10 mouse cellular contexts compared by ENCODE assay signal in genomic region chr10:128938457-128938856, GRCm38 (mm10). TPM values are rescaled to one million over a fixed set of nuclear protein-coding genes. Genes with fewer than 3 reads are reported as not detected.
DNase-seq lines count a peak whose midpoint lies in the region; ATAC-seq and TF ChIP-seq lines count a peak whose summit lies in the region.
"Had no signal": no experiment of that assay in that cellular context is flagged by ENCODE, and none has a peak within 500 bp of the region (broad histone marks: within the 10 kb centered on the region; RNA-seq: fewer than 3 reads in every experiment).

No protein-coding gene starts in this region.

- H3K9ac ChIP-seq in hindbrain, postnatal 0 days (replicated peaks; ENCODE audit: low read length) = no peak overlapping the region
- no peak overlapping the region for H3K9ac ChIP-seq in hindbrain, embryonic 12.5 days
- H3K9ac ChIP-seq in neural tube, embryonic 15.5 days (replicated peaks) = no peak overlapping the region
- H3K9ac ChIP-seq in forebrain, embryonic 16.5 days (replicated peaks; ENCODE audit: low read depth, low read length) = no peak overlapping the region

- 0 out of 2 replicates have a peak overlapping the region, but pooled peaks have one; percentile 2 for H3K4me2 ChIP-seq in hindbrain, postnatal 0 days (ENCODE audit: low read depth, low read length)
- no peak overlapping the region for H3K4me2 ChIP-seq in hindbrain, embryonic 12.5 days (replicated peaks)
- H3K4me2 ChIP-seq in neural tube, embryonic 15.5 days = no peak overlapping the region
- no peak overlapping the region for H3K4me2 ChIP-seq in forebrain, embryonic 16.5 days (ENCODE audit: low read length)

- no peaks in the 10 kb centered on the region for H3K27me3 ChIP-seq in hindbrain, postnatal 0 days (ENCODE audit: insufficient read depth, low read length)
- H3K27me3 ChIP-seq in hindbrain, embryonic 12.5 days = peaks cover 32% of the 10 kb centered on the region
- peaks cover 28% of the 10 kb centered on the region for H3K27me3 ChIP-seq in neural tube, embryonic 15.5 days (replicated peaks)
- H3K27me3 ChIP-seq in forebrain, embryonic 16.5 days (replicated peaks; ENCODE audit: control insufficient read depth, insufficient read depth, low read length) = peaks cover 25% of the 10 kb centered on the region

- no peaks in the 10 kb centered on the region for H3K9me3 ChIP-seq in hindbrain, postnatal 0 days (ENCODE audit: low read length)
- H3K9me3 ChIP-seq in hindbrain, embryonic 12.5 days (replicated peaks) = no peaks in the 10 kb centered on the region
- no peaks in the 10 kb centered on the region for H3K9me3 ChIP-seq in neural tube, embryonic 15.5 days (replicated peaks)
- H3K9me3 ChIP-seq in forebrain, embryonic 16.5 days (ENCODE audit: control insufficient read depth, low read length) = no peaks in the 10 kb centered on the region

- H3K36me3 ChIP-seq in hindbrain, postnatal 0 days (ENCODE audit: insufficient read depth, low read length) = no peaks in the 10 kb centered on the region
- no peaks in the 10 kb centered on the region for H3K36me3 ChIP-seq in hindbrain, embryonic 12.5 days
- H3K36me3 ChIP-seq in neural tube, embryonic 15.5 days = no peaks in the 10 kb centered on the region
- H3K36me3 ChIP-seq in forebrain, embryonic 16.5 days (ENCODE audit: control insufficient read depth, insufficient read depth) = no peaks in the 10 kb centered on the region

- WGBS in hindbrain, postnatal 0 days = 43% methylated on average over 9 of the region's 9 CpGs
- WGBS in hindbrain, embryonic 12.5 days = 83% methylated on average over 9 of the region's 9 CpGs
- WGBS in large intestine, adult 2 months = 29% methylated on average over 9 of the region's 9 CpGs
- whole genome bisulfite sequencing in neural tube, embryonic 15.5 days = 79% methylated on average over 9 of the region's 9 CpGs
- WGBS in forebrain, embryonic 16.5 days = 75% methylated on average over 9 of the region's 9 CpGs

- H3K4me3 ChIP-seq in hindbrain, postnatal 0 days (ENCODE audit: low read length) = no peak overlapping the region
- H3K4me3 ChIP-seq in hindbrain, embryonic 12.5 days = no peak overlapping the region
- no peak overlapping the region for H3K4me3 ChIP-seq in neural tube, embryonic 15.5 days (replicated peaks)
- H3K4me3 ChIP-seq in forebrain, embryonic 16.5 days (replicated peaks; ENCODE audit: low read length) = no peak overlapping the region
- H3K4me3 ChIP-seq: layer of hippocampus, adult 2 months had no signal

- H3K4me1 ChIP-seq in hindbrain, postnatal 0 days (ENCODE audit: insufficient read depth, low read length) = peaks cover 14% of the 10 kb centered on the region
- H3K4me1 ChIP-seq in hindbrain, embryonic 12.5 days = peaks cover 10% of the 10 kb centered on the region
- peaks cover 13% of the 10 kb centered on the region for H3K4me1 ChIP-seq in neural tube, embryonic 15.5 days
- H3K4me1 ChIP-seq in forebrain, embryonic 16.5 days (replicated peaks; ENCODE audit: control insufficient read depth, insufficient read depth, low read length) = peaks cover 9% of the 10 kb centered on the region

- TF ChIP-seq CTCF in hindbrain, postnatal 0 days (IDR thresholded peaks at IDR 0.05; ENCODE audit: low read depth) = no peak

- H3K27ac ChIP-seq in hindbrain, postnatal 0 days = peak overlapping the region; percentile 56; the same call in 1 of the 2 replicates
- no peak overlapping the region for H3K27ac ChIP-seq in hindbrain, embryonic 12.5 days
- H3K27ac ChIP-seq in neural tube, embryonic 15.5 days (replicated peaks) = no peak overlapping the region
- H3K27ac ChIP-seq in forebrain, embryonic 16.5 days (ENCODE audit: low read length) = no peak overlapping the region
- H3K27ac ChIP-seq: layer of hippocampus, adult 2 months had no signal

- peak; percentile 71 for ATAC-seq in hindbrain, postnatal 0 days
- no peak for ATAC-seq in hindbrain, embryonic 12.5 days (ENCODE audit: low FRiP score)
- ATAC-seq in neural tube, embryonic 15.5 days (ENCODE audit: low FRiP score) = no peak
- no peak for ATAC-seq in forebrain, embryonic 16.5 days

- DNase-seq in hindbrain, postnatal 0 days (ENCODE audit: low spot score) = peak; percentile 83
- peak; percentile 71 for DNase-seq in adrenal gland, postnatal 25 days
- peak; percentile 90 to 92 for DNase-seq in gastrocnemius, adult 8-10 months (ENCODE audit: low spot score in 2 of 2)
- DNase-seq in large intestine, adult 2 months (ENCODE audit: low read depth, low spot score) = peak; percentile 87
- DNase-seq in ovary, adult 18-20 months (ENCODE audit: low spot score) = no peak

RNA-seq across cellular contexts. Expression of gene Itga7, which starts 4.8 kb away (rescaled TPM):
- total RNA-seq in hindbrain, postnatal 0 days (2014; rRNA removed) = 29.0 and 30.6 TPM in 2 replicates
- polyA plus RNA-seq in hindbrain, postnatal 0 days (2015; fragmentation: Nextera tagmentation; extraction: Ambion mirVana) = 15.1 and 16.9 TPM in 2 replicates
- polyA plus RNA-seq in hindbrain, embryonic 12.5 days (2016; fragmentation: Nextera tagmentation; extraction: Ambion mirVana) = 3.6 and 4.4 TPM in 2 replicates
- 9.6 and 10.2 TPM in 2 replicates for total RNA-seq in adrenal gland, postnatal 25 days (2021)
- total RNA-seq in gastrocnemius, adult 8-10 months (2022) = 10 to 100 TPM; 63.3 to 69.0 (median 65.3) TPM
- 12.6 and 12.9 TPM in 2 replicates for polyA plus RNA-seq in large intestine, adult 2 months (2012; rRNA removed)
- 7.2 and 8.8 TPM in 2 replicates for polyA plus RNA-seq in neural tube, embryonic 15.5 days (2015; fragmentation: Nextera tagmentation; extraction: Ambion mirVana)
- 3.1 and 3.4 TPM in 2 replicates for polyA plus RNA-seq in forebrain, embryonic 16.5 days (2015; fragmentation: Nextera tagmentation; extraction: Ambion mirVana)
- total RNA-seq: common myeloid progenitor, adult 5-6 weeks had no signal

RNA-seq across cellular contexts. Expression of gene Bloc1s1, which starts 14.6 kb away (rescaled TPM):
- total RNA-seq in hindbrain, postnatal 0 days (2014; rRNA removed) = 70.9 and 97.6 TPM in 2 replicates
- 292 and 298 TPM in 2 replicates for polyA plus RNA-seq in hindbrain, postnatal 0 days (2015; fragmentation: Nextera tagmentation; extraction: Ambion mirVana)
- 210 and 235 TPM in 2 replicates for polyA plus RNA-seq in hindbrain, embryonic 12.5 days (2016; fragmentation: Nextera tagmentation; extraction: Ambion mirVana)
- 189 and 195 TPM in 2 replicates for total RNA-seq in adrenal gland, postnatal 25 days (2021)
- total RNA-seq in gastrocnemius, adult 8-10 months (2022) = 100 to 1,000 TPM; 119 to 153 (median 140) TPM
- polyA plus RNA-seq in large intestine, adult 2 months (2012; rRNA removed) = 126 and 147 TPM in 2 replicates
- polyA plus RNA-seq in neural tube, embryonic 15.5 days (2015; fragmentation: Nextera tagmentation; extraction: Ambion mirVana) = 248 and 265 TPM in 2 replicates
- polyA plus RNA-seq in forebrain, embryonic 16.5 days (2015; fragmentation: Nextera tagmentation; extraction: Ambion mirVana) = 203 and 221 TPM in 2 replicates

RNA-seq across cellular contexts. Expression of gene Rdh5, which starts 15.8 kb away (rescaled TPM):
- 22.6 and 24.8 TPM in 2 replicates for total RNA-seq in hindbrain, postnatal 0 days (2014; rRNA removed)
- polyA plus RNA-seq in hindbrain, postnatal 0 days (2015; fragmentation: Nextera tagmentation; extraction: Ambion mirVana) = 21.0 and 29.2 TPM in 2 replicates
- polyA plus RNA-seq in hindbrain, embryonic 12.5 days (2016; fragmentation: Nextera tagmentation; extraction: Ambion mirVana) = 11.3 and 15.7 TPM in 2 replicates
- total RNA-seq in adrenal gland, postnatal 25 days (2021) = 7.7 and 15.9 TPM in 2 replicates
- 1 to 10 TPM; 3.1 to 4.2 (median 3.7) TPM for total RNA-seq in gastrocnemius, adult 8-10 months (2022)
- polyA plus RNA-seq in large intestine, adult 2 months (2012; rRNA removed) = 19.0 and 19.3 TPM in 2 replicates
- 15.7 and 19.8 TPM in 2 replicates for polyA plus RNA-seq in neural tube, embryonic 15.5 days (2015; fragmentation: Nextera tagmentation; extraction: Ambion mirVana)
- 8.6 and 12.3 TPM in 2 replicates for polyA plus RNA-seq in forebrain, embryonic 16.5 days (2015; fragmentation: Nextera tagmentation; extraction: Ambion mirVana)

RNA-seq across cellular contexts. Expression of gene Mettl7b, which starts 22.3 kb away (rescaled TPM):
- total RNA-seq in hindbrain, postnatal 0 days (2014; rRNA removed) = not detected in 2 replicates
- not detected in 2 replicates for polyA plus RNA-seq in hindbrain, postnatal 0 days (2015; fragmentation: Nextera tagmentation; extraction: Ambion mirVana)
- not detected in 2 replicates for polyA plus RNA-seq in hindbrain, embryonic 12.5 days (2016; fragmentation: Nextera tagmentation; extraction: Ambion mirVana)
- 5.7 TPM in 1 of 2 replicates, not detected in the other for total RNA-seq in adrenal gland, postnatal 25 days (2021)
- total RNA-seq in gastrocnemius, adult 8-10 months (2022) = under 1 TPM in 1 of 4 experiments, not detected in 3; 0.32 TPM
- polyA plus RNA-seq in large intestine, adult 2 months (2012; rRNA removed) = 34.5 and 82.9 TPM in 2 replicates
- 0.19 TPM in 1 of 2 replicates, not detected in the other for polyA plus RNA-seq in neural tube, embryonic 15.5 days (2015; fragmentation: Nextera tagmentation; extraction: Ambion mirVana)
- polyA plus RNA-seq in forebrain, embryonic 16.5 days (2015; fragmentation: Nextera tagmentation; extraction: Ambion mirVana) = not detected in 2 replicates
- total RNA-seq: common myeloid progenitor, adult 5-6 weeks; layer of hippocampus, adult 2 months had no signal

RNA-seq across cellular contexts. Expression of gene Cd63, which starts 37.7 kb away (rescaled TPM):
- 35.2 and 40.9 TPM in 2 replicates for total RNA-seq in hindbrain, postnatal 0 days (2014; rRNA removed)
- 417 and 436 TPM in 2 replicates for polyA plus RNA-seq in hindbrain, postnatal 0 days (2015; fragmentation: Nextera tagmentation; extraction: Ambion mirVana)
- 258 and 273 TPM in 2 replicates for polyA plus RNA-seq in hindbrain, embryonic 12.5 days (2016; fragmentation: Nextera tagmentation; extraction: Ambion mirVana)
- 238 and 302 TPM in 2 replicates for total RNA-seq in adrenal gland, postnatal 25 days (2021)
- 100 to 1,000 TPM; 136 to 170 (median 151) TPM for total RNA-seq in gastrocnemius, adult 8-10 months (2022)
- polyA plus RNA-seq in large intestine, adult 2 months (2012; rRNA removed) = 130 and 137 TPM in 2 replicates
- polyA plus RNA-seq in neural tube, embryonic 15.5 days (2015; fragmentation: Nextera tagmentation; extraction: Ambion mirVana) = 254 and 295 TPM in 2 replicates
- polyA plus RNA-seq in forebrain, embryonic 16.5 days (2015; fragmentation: Nextera tagmentation; extraction: Ambion mirVana) = 119 and 137 TPM in 2 replicates
